Mouse (Mus musculus) spleen, adult 2 months (tissue): Measurements from ENCODE around the gene Gnao1.

Experiments used
- CTCF ChIP-seq: fragments of 200-500 bp; IDR thresholded peaks from 2 replicates; pipeline ENCODE4 v1.5.1; 2011; ENCODE audit warnings: mild to moderate bottlenecking, inconsistent platforms; ENCODE audit not compliant: insufficient read depth, insufficient read length, insufficient replicate concordance; ENCODE audit errors: extremely low read depth
- POLR2A ChIP-seq: fragments of 200-500 bp; IDR thresholded peaks from 2 replicates; pipeline ENCODE4 v1.6.1; 2011; ENCODE audit warnings: low read depth, low read length, inconsistent platforms

DNA sequence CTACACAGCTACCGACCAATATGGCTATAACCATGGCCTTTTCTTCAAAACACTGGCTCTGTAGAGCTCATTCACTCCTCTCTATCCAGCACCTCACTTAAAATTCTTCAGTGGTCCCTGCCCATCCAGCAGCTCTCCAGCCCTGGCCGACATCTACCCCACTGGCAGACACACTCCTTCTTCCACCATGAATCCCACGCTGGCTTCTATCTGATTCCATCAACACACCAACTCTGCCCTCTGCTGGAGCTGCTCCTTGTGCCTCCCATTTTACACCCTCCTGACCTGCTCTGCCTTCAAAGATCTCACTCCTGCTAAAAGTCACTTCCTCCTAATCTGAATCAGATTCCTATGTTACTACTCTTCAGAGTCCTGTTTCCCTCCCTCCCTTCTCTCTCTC lies 174.1 kb downstream of the Gnao1 start:
- no peak for TF ChIP-seq CTCF
- no peak for TF ChIP-seq POLR2A
